Mouse (Mus musculus): ENCODE results near the gene Gja6.

DNA sequence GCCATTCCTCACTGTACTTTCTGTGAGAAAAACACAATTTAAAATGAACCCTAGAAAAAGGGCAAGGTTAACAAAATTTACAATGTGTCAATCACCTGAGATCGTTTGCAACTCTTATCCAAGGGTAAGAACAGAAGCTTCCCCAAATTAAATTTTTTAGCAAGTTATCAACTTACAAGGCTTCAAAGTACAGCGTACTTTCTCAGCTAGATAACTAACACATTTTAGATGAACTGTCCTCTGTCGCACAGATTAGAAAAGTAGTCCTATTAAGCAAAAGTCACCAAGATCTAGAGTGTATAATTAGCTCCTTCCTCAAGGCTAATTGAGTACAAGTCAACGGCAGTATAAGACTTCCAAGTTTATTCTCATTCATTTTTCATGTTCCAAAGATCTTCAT, 939 bp downstream of the Gja6 start:
- no peak for TF ChIP-seq CTCF (conservative IDR thresholded peaks at IDR 0.05; ENCODE audit: low read length)
- no peak for TF ChIP-seq POU5F1 (IDR thresholded peaks at IDR 0.05; ENCODE audit: borderline replicate concordance, low read length)

All from E14TG2a.4 (cell line).